Mouse (Mus musculus) bone marrow macrophage, adult 2 months (primary cell): Measurements from ENCODE around the gene Brdt. TPM values are rescaled to one million over a fixed set of nuclear protein-coding genes. Genes with fewer than 3 reads are reported as not detected.

Experiments
- H3K27ac ChIP-seq: 2 replicates; pipeline ENCODE4 v1.5.1; 2012; ENCODE audit warnings: low read depth, low read length; ENCODE audit not compliant: insufficient read depth
- H3K4me1 ChIP-seq: 2 replicates; pipeline ENCODE4 v1.6.1; 2012; ENCODE audit warnings: low read length; ENCODE audit not compliant: control insufficient read depth, insufficient read depth
- H3K4me3 ChIP-seq: 2 replicates; pipeline ENCODE4 v1.5.1; 2012; ENCODE audit warnings: mild to moderate bottlenecking, low read length, moderate library complexity; ENCODE audit not compliant: insufficient read depth
- CTCF ChIP-seq: IDR thresholded peaks from 2 replicates; pipeline ENCODE4 v1.5.1; 2012; ENCODE audit warnings: low read depth, mild to moderate bottlenecking, low read length, moderate library complexity
- POLR2A ChIP-seq: IDR thresholded peaks from 2 replicates; pipeline ENCODE4 v1.6.1; 2012; ENCODE audit warnings: mild to moderate bottlenecking, low read depth, low read length, borderline replicate concordance
- polyA plus RNA-seq: library from polyadenylated mRNA; stranded (reverse); fragments of >200 nt; gene quantifications from 2 replicates; pipeline ENCODE4 v1.2.4, GENCODE M21; 2012; ENCODE audit not compliant: missing spikeins, insufficient read depth, insufficient read length

The Brdt gene
- polyA plus RNA-seq, 1 experiment: 1.6 TPM

- TF ChIP-seq CTCF (no peak), POLR2A (no peak)
- no peak overlapping the region for H3K27ac ChIP-seq
- H3K4me1 ChIP-seq: no peaks in the 10 kb centered on the region
- H3K4me3 ChIP-seq: no peak overlapping the region
Measured at GRCm38 (mm10) chr5:107320703-107321102, 10.3 kb upstream of the Brdt start.

- no peak overlapping the region for H3K4me3 ChIP-seq
- TF ChIP-seq CTCF: no peak
- no peak for TF ChIP-seq POLR2A
- no peaks in the 10 kb centered on the region for H3K4me1 ChIP-seq
- H3K27ac ChIP-seq: no peak overlapping the region
Measured at GRCm38 (mm10) chr5:107340404-107340803, 9.4 kb downstream of the Brdt start.

- no peak for TF ChIP-seq POLR2A
- no peak for TF ChIP-seq CTCF
- no peaks in the 10 kb centered on the region for H3K4me1 ChIP-seq
- no peak overlapping the region for H3K4me3 ChIP-seq
- no peak overlapping the region for H3K27ac ChIP-seq
Measured at GRCm38 (mm10) chr5:107342891-107343290, 11.9 kb downstream of the Brdt start.

GRCm38 (mm10) chr5:107346214-107346613 is 15.3 kb downstream of the Brdt start:
- Histone ChIP-seq H3K4me3 (no peak overlapping the region), H3K4me1 (no peaks in the 10 kb centered on the region), H3K27ac (no peak overlapping the region)
- no peak for TF ChIP-seq POLR2A
- TF ChIP-seq CTCF: no peak

- TF ChIP-seq POLR2A (no peak), CTCF (no peak)
- Histone ChIP-seq H3K4me3 (no peak overlapping the region), H3K4me1 (peaks cover 20% of the 10 kb centered on the region), H3K27ac (peak overlapping the region; percentile 45; the same call in 1 of the 2 replicates)
Measured at GRCm38 (mm10) chr5:107352566-107352965, 21.6 kb downstream of the Brdt start.

- TF ChIP-seq POLR2A: no peak
- no peak for TF ChIP-seq CTCF
- H3K27ac ChIP-seq: no peak overlapping the region
- no peak overlapping the region for H3K4me3 ChIP-seq
- H3K4me1 ChIP-seq: peaks cover 20% of the 10 kb centered on the region
Measured at GRCm38 (mm10) chr5:107353981-107354380, 23.0 kb downstream of the Brdt start.

- no peak for TF ChIP-seq CTCF
- no peak for TF ChIP-seq POLR2A
- no peak overlapping the region for H3K27ac ChIP-seq
- H3K4me3 ChIP-seq: no peak overlapping the region
- H3K4me1 ChIP-seq: peaks cover 20% of the 10 kb centered on the region
Measured at GRCm38 (mm10) chr5:107355801-107356200, 24.8 kb downstream of the Brdt start.

- H3K27ac ChIP-seq: no peak overlapping the region
- no peak overlapping the region for H3K4me3 ChIP-seq
- peaks cover 19% of the 10 kb centered on the region for H3K4me1 ChIP-seq
- TF ChIP-seq CTCF: no peak
- TF ChIP-seq POLR2A: no peak
Measured at GRCm38 (mm10) chr5:107357723-107358122, 26.8 kb downstream of the Brdt start.

- peak overlapping the region; percentile 19; the same call in 1 of the 2 replicates for H3K27ac ChIP-seq
- TF ChIP-seq POLR2A (no peak), CTCF (no peak)
- H3K4me3 ChIP-seq: peak overlapping the region; percentile 72
- H3K4me1 ChIP-seq: peaks cover 11% of the 10 kb centered on the region
Measured at GRCm38 (mm10) chr5:107359395-107360053, 28.6 kb downstream of the Brdt start.

- peaks cover 11% of the 10 kb centered on the region for H3K4me1 ChIP-seq
- peak overlapping the region; percentile 72 for H3K4me3 ChIP-seq
- no peak overlapping the region for H3K27ac ChIP-seq
- TF ChIP-seq POLR2A (no peak), CTCF (no peak)
Measured at GRCm38 (mm10) chr5:107360054-107360730, 29.2 kb downstream of the Brdt start.
